Mouse (Mus musculus) midbrain, postnatal 0 days (tissue): ENCODE data around the gene Postn. TPM values are rescaled to one million over a fixed set of nuclear protein-coding genes. Genes with fewer than 3 reads are reported as not detected.
A peak's percentile ranks its signal among the peaks of the same experiment; 100 is the strongest.

Source experiments
- ATAC-seq: fragments of 200-750 bp; cut with Nextera tagmentation; 2 replicates; pipeline ENCODE4 v1.8.0; 2017; ENCODE audit warnings: moderate number of reproducible peaks, mild to moderate bottlenecking, moderate TSS enrichment, moderate library complexity; ENCODE audit not compliant: low FRiP score
- DNase-seq: peaks from one replicate; pipeline ENCODE4 v3.0.0-alpha.2; 2015; ENCODE audit warnings: low spot score
- H3K27ac ChIP-seq: fragments of 300-500 bp; sonication (generic); 2 replicates; pipeline ENCODE4 v1.5.1; 2014; ENCODE audit warnings: low read depth, mild to moderate bottlenecking, low read length, mixed read lengths
- H3K27me3 ChIP-seq: fragments of 300-500 bp; sonication (generic); 2 replicates; pipeline ENCODE4 v1.6.1; 2014; ENCODE audit warnings: low read length, control low read depth, mixed read lengths; ENCODE audit not compliant: insufficient read depth
- H3K36me3 ChIP-seq: fragments of 300-500 bp; sonication (generic); 2 replicates; pipeline ENCODE4 v1.6.1; 2014; ENCODE audit warnings: low read length, control low read depth, mixed read lengths; ENCODE audit not compliant: insufficient read depth
- H3K4me1 ChIP-seq: fragments of 300-500 bp; sonication (generic); 2 replicates; pipeline ENCODE4 v1.6.1; 2014; ENCODE audit warnings: mild to moderate bottlenecking, control low read depth, antibody characterized with exemption, low read length, mixed read lengths; ENCODE audit not compliant: insufficient read depth
- H3K4me2 ChIP-seq: fragments of 300-500 bp; sonication (generic); 2 replicates; pipeline ENCODE4 v1.6.1; 2014; ENCODE audit warnings: low read depth, mild to moderate bottlenecking, low read length, mixed read lengths; ENCODE audit not compliant: poor library complexity, severe bottlenecking
- H3K4me3 ChIP-seq: fragments of 300-500 bp; sonication (generic); 2 replicates; pipeline ENCODE4 v1.5.1; 2014; ENCODE audit warnings: low read depth, mild to moderate bottlenecking, low read length, moderate library complexity
- H3K9ac ChIP-seq: fragments of 300-500 bp; sonication (generic); replicated peaks from 2 replicates; pipeline ENCODE4 v1.6.1; 2014; ENCODE audit warnings: mild to moderate bottlenecking, low read length, moderate library complexity, mixed read lengths; ENCODE audit not compliant: poor library complexity, severe bottlenecking
- H3K9me3 ChIP-seq: fragments of 300-500 bp; sonication (generic); 2 replicates; pipeline ENCODE4 v1.6.1; 2016; ENCODE audit warnings: low read length, control low read depth
- CTCF ChIP-seq: IDR thresholded peaks from 2 replicates; pipeline ENCODE4 v1.5.1; 2016; ENCODE audit warnings: antibody characterized with exemption, mild to moderate bottlenecking
- WGBS: fragments of 180-500 bp; shearing (Covaris S2); extraction: QIAGEN DNeasy Blood & Tissue Kit; methylation state at CpG from one replicate; pipeline ENCODE4 v1.1.7; 2014; 5-methylcytosine and 5-hydroxymethylcytosine counted together
- polyA plus RNA-seq: library from polyadenylated mRNA; unstranded; fragments of >200 nt; fragmentation: Nextera tagmentation; extraction: Ambion mirVana; gene quantifications from 2 replicates; pipeline ENCODE4 v1.2.1, GENCODE M21; 2015
- total RNA-seq: library from RNA; depleted of rRNA; stranded (reverse); fragments of >200 nt; gene quantifications from 2 replicates; pipeline ENCODE4 v1.2.3, GENCODE M21; 2014

The Postn gene
- total and polyA plus RNA-seq, 2 experiments from 2014 or later, result 10.9 to 17.0 TPM

GRCm38 (mm10) chr3:54411052-54411451 is 50.1 kb downstream of the Postn start:
- Histone ChIP-seq H3K4me3 (no peak overlapping the region), H3K9me3 (no peaks in the 10 kb centered on the region), H3K4me2 (no peak overlapping the region), H3K36me3 (no peaks in the 10 kb centered on the region), H3K9ac (no peak overlapping the region), H3K27me3 (no peaks in the 10 kb centered on the region), H3K27ac (no peak overlapping the region), H3K4me1 (no peaks in the 10 kb centered on the region)
- no peak for TF ChIP-seq CTCF
- DNase-seq (no peak), ATAC-seq (no peak)
- WGBS, result 87% methylated on average over 3 of the region's 3 CpGs

- Histone ChIP-seq H3K4me2 (no peak overlapping the region), H3K27me3 (no peaks in the 10 kb centered on the region), H3K27ac (no peak overlapping the region), H3K36me3 (no peaks in the 10 kb centered on the region), H3K9me3 (no peaks in the 10 kb centered on the region), H3K4me1 (no peaks in the 10 kb centered on the region), H3K9ac (no peak overlapping the region), H3K4me3 (no peak overlapping the region)
- TF ChIP-seq CTCF, result no peak
- no peak for DNase-seq
- no peak for ATAC-seq
- 82% methylated on average over 7 of the region's 7 CpGs for WGBS
Measured at GRCm38 (mm10) chr3:54412885-54413583, 52.1 kb downstream of the Postn start.

GRCm38 (mm10) chr3:54413584-54413897 is 52.6 kb downstream of the Postn start:
- DNase-seq, result no peak
- WGBS, result 79% methylated on average over 1 of the region's 1 CpGs
- H3K27ac ChIP-seq, result no peak overlapping the region
- no peaks in the 10 kb centered on the region for H3K36me3 ChIP-seq
- H3K4me3 ChIP-seq, result no peak overlapping the region
- ATAC-seq, result no peak
- H3K4me2 ChIP-seq, result no peak overlapping the region
- TF ChIP-seq CTCF, result no peak
- H3K9ac ChIP-seq, result no peak overlapping the region
- H3K27me3 ChIP-seq, result no peaks in the 10 kb centered on the region
- H3K4me1 ChIP-seq, result no peaks in the 10 kb centered on the region
- H3K9me3 ChIP-seq, result no peaks in the 10 kb centered on the region

- Histone ChIP-seq H3K36me3 (no peaks in the 10 kb centered on the region), H3K4me1 (no peaks in the 10 kb centered on the region), H3K27ac (no peak overlapping the region), H3K9ac (no peak overlapping the region), H3K4me2 (no peak overlapping the region), H3K9me3 (no peaks in the 10 kb centered on the region), H3K4me3 (no peak overlapping the region), H3K27me3 (no peaks in the 10 kb centered on the region)
- DNase-seq (no peak), ATAC-seq (no peak)
- no peak for TF ChIP-seq CTCF
- 77% methylated on average over 1 of the region's 1 CpGs for WGBS
Measured at GRCm38 (mm10) chr3:54414386-54414785, 53.5 kb downstream of the Postn start.

GRCm38 (mm10) chr3:54417833-54418386 is 57.0 kb downstream of the Postn start:
- TF ChIP-seq CTCF, result no peak
- H3K4me2 ChIP-seq, result no peak overlapping the region
- no peaks in the 10 kb centered on the region for H3K27me3 ChIP-seq
- H3K36me3 ChIP-seq, result no peaks in the 10 kb centered on the region
- H3K4me1 ChIP-seq, result no peaks in the 10 kb centered on the region
- H3K9me3 ChIP-seq, result no peaks in the 10 kb centered on the region
- WGBS, result 22% methylated on average over 6 of the region's 6 CpGs
- DNase-seq (no peak), ATAC-seq (no peak)
- no peak overlapping the region for H3K9ac ChIP-seq
- H3K27ac ChIP-seq, result no peak overlapping the region
- H3K4me3 ChIP-seq, result no peak overlapping the region

GRCm38 (mm10) chr3:54420189-54420928 is 59.5 kb downstream of the Postn start:
- Histone ChIP-seq H3K9me3 (no peaks in the 10 kb centered on the region), H3K4me1 (no peaks in the 10 kb centered on the region), H3K27ac (no peak overlapping the region), H3K9ac (no peak overlapping the region), H3K27me3 (no peaks in the 10 kb centered on the region), H3K4me2 (no peak overlapping the region), H3K4me3 (no peak overlapping the region), H3K36me3 (no peaks in the 10 kb centered on the region)
- 80% methylated on average over 10 of the region's 10 CpGs for WGBS
- DNase-seq (peak; percentile 8), ATAC-seq (no peak)
- TF ChIP-seq CTCF, result no peak
